Mouse (Mus musculus): ENCODE data around the gene Cfap100. TPM values are rescaled to one million over a fixed set of nuclear protein-coding genes. Genes with fewer than 3 reads are reported as not detected.
A peak's percentile ranks its signal among the peaks of the same experiment; 100 is the strongest.

The Cfap100 gene
- polyA plus RNA-seq, 1 experiment from 2014 or later, result 1.2 TPM

DNA sequence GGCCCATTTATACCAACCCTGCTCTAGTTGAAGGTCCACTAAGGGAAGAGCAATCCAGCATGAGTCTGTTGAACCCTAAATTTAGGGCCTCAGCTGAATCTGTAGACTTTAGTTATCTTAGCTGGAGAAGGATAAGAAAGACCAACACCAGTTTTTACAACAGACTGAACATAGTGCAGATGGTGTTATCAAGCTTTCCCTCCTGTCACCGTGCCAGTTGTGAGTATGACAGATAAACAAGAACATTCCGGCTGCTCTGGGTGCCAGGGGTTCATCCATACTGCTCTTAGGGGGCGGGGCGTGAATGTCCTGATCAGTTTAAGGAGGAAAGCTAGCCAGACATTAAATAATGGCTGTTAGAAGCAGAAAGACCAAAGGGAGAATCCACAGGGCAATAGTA lies 54.0 kb downstream of the Cfap100 start:
- WGBS, result 95% methylated on average over 4 of the region's 4 CpGs

DNA sequence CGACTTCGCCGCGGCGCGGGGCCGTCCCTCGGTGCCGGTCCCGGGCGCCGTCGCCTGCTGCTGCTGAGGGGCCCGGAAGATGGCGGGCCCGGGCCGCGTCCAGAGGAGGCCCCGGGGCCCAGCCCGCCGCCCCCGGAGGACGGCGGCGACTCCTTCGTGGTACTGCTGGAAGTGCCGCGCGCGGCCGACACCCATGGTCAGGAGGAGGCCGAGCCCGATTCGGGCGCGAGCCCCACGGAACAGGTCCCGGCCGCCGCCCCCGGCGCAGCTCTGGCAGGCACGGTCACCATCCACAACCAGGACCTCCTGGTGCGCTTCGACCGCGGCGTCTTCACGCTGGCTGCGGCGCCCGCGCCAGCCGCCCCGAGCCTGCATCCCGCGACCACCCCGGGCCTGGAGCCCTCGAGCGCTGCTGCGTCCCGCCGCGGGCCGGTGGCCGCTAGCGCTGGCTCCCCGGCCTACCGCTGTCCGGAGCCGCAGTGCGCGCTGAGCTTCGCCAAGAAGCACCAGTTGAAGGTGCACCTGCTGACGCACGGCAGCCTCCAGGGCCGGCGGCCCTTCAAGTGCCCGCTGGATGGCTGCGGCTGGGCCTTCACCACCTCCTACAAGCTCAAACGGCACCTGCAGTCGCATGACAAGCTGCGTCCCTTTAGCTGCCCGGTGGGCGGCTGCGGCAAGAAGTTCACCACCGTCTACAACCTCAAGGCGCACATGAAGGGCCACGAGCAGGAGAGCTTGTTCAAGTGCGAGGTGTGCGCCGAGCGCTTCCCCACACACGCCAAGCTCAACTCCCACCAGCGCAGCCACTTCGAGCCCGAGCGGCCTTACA lies 58.7 kb downstream of the Cfap100 start:
- Histone ChIP-seq H3K4me3 (peak overlapping the region; percentile 96), H3K36me3 (peaks cover 25% of the 10 kb centered on the region), H3K27me3 (no peaks in the 10 kb centered on the region), H3K4me1 (peaks cover 28% of the 10 kb centered on the region), H3K9ac (peak overlapping the region; percentile 88), H3K9me3 (no peaks in the 10 kb centered on the region), H3K27ac (peak overlapping the region; percentile 74), H3K4me2 (peak overlapping the region; percentile 98)
- peak; percentile 80 for ATAC-seq (ENCODE audit: insufficient number of reproducible peaks, insufficient read depth, low FRiP score, low TSS enrichment, low read depth)
- under 1% methylated on average over 95 of the region's 98 CpGs for WGBS

More for the DNA sequence above, 54.0 kb downstream of the Cfap100 start:
- no peak overlapping the region for H3K9ac ChIP-seq
- H3K4me1 ChIP-seq, result peaks cover 24% of the 10 kb centered on the region
- no peak overlapping the region for H3K4me2 ChIP-seq
- no peak overlapping the region for H3K4me3 ChIP-seq
- ATAC-seq (ENCODE audit: insufficient number of reproducible peaks, insufficient read depth, low FRiP score, low TSS enrichment, low read depth), result no peak
- no peak overlapping the region for H3K27ac ChIP-seq
- no peaks in the 10 kb centered on the region for H3K9me3 ChIP-seq
- no peaks in the 10 kb centered on the region for H3K27me3 ChIP-seq
- peaks cover 66% of the 10 kb centered on the region for H3K36me3 ChIP-seq

DNA sequence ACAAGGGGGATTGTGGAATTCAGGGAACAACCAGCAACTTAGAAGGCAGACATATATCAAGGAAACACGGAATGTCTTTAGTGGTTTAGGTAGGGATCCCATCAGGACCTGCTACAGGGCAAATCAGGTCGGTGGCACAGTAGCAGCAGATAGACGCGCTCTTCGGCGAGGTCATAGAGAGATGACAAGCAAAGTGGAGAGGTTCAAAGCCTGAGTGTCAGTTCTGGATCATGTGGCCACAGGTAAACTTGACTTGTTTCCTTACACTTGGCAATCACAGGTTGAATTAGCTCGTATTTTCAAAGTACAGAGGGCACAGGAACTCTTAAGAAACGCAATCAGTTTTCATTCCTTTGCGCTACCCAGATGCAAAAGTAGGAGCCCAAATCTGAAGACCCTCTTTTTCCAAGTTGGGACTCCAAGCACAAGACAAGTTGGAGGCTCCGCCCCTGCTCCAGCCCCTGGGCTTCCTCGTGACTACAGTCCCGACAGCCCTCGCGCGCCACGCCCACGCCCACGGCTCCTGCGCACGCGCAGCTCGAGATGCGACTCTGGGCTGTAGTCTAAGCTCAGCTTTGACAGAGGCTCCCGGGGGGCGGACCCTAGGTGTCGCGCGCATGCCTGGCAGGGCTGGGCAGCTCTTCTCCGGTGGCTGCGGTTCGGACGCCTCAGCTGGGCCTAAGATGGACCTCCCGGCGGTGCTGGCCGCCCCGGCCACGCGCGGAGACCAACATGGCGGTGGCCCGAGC lies 59.4 kb downstream of the Cfap100 start, which contains the start of gene Zxdc:
TSS of gene Zxdc (plus strand) at position 517 of the 749 bp plus-strand sequence.
- peaks cover 17% of the 10 kb centered on the region for H3K36me3 ChIP-seq
- no peaks in the 10 kb centered on the region for H3K27me3 ChIP-seq
- H3K4me1 ChIP-seq, result peaks cover 28% of the 10 kb centered on the region
- no peaks in the 10 kb centered on the region for H3K9me3 ChIP-seq
- peak within 1 kb of the TSS; percentile 96 for H3K4me3 ChIP-seq
- WGBS, result 6% methylated on average over 41 of the region's 41 CpGs
- peak within 1 kb of the TSS; percentile 88 for H3K9ac ChIP-seq
- peak within 1 kb of the TSS; percentile 74 for H3K27ac ChIP-seq
- peak; percentile 93 for ATAC-seq (ENCODE audit: insufficient number of reproducible peaks, insufficient read depth, low FRiP score, low TSS enrichment, low read depth)
- H3K4me2 ChIP-seq, result peak within 1 kb of the TSS; percentile 98

DNA sequence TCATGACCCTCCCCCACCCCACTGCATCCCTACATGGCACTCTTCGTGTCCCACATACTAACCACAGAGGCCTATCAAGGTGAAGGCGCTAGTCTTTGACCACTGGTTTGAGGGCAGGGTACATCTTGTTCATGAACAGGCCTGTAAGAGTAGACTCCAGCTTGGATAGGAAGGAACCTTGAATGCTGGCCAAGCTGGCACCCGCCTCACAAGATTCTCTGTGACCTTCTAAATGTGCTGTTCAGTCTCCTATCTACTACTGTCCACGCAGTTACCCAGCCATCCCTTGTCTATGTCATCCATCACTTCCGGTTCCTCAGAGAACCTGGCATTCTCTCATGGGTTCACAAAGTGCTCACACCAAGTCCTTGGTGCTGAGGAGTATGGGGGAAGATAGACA lies 65.3 kb downstream of the Cfap100 start:
- H3K27ac ChIP-seq, result no peak overlapping the region
- H3K9me3 ChIP-seq, result no peaks in the 10 kb centered on the region
- H3K4me1 ChIP-seq, result peaks cover 23% of the 10 kb centered on the region
- H3K36me3 ChIP-seq, result no peaks in the 10 kb centered on the region
- no peak overlapping the region for H3K9ac ChIP-seq
- no peaks in the 10 kb centered on the region for H3K27me3 ChIP-seq
- H3K4me3 ChIP-seq, result no peak overlapping the region
- ATAC-seq (ENCODE audit: insufficient number of reproducible peaks, insufficient read depth, low FRiP score, low TSS enrichment, low read depth), result no peak
- H3K4me2 ChIP-seq, result no peak overlapping the region
- 86% methylated on average over 5 of the region's 5 CpGs for WGBS

DNA sequence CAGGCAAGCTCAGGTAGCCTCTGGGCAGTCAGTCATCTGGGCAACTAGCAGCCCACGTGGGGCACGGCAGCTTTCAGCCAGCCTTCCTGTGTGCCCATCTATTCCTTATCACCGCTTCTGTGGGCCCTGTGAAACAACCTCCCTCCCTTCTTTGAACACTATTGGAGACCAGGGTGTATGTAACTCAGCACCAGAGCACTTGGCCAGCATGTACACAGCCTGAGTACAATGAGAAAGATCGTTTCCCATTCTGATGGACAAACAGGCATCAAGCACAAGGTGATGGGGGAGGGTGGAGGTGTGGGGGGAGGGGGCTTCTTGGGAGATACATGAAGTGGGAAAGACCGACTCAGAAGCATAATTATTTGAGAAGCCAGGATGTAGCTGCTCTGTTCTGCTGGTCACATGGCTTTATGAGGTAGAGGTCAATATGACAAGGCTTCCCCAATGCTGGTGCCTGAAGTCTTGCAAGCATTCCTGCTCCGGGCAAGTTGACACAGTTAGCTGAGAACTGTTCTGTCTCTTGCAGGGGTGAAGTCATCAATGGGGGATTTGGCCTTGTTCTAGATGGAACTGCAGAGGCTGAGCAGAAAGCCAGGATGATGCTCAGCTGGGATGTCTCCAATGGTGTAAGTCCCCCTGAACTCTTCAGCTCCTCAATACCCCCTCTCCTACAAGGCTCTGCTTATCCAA lies 67.5 kb downstream of the Cfap100 start:
- H3K4me1 ChIP-seq, result peaks cover 23% of the 10 kb centered on the region
- 91% methylated on average over 6 of the region's 6 CpGs for WGBS
- ATAC-seq (ENCODE audit: insufficient number of reproducible peaks, insufficient read depth, low FRiP score, low TSS enrichment, low read depth), result no peak
- peak overlapping the region; percentile 86 for H3K27ac ChIP-seq
- no peaks in the 10 kb centered on the region for H3K36me3 ChIP-seq
- H3K4me2 ChIP-seq, result no peak overlapping the region
- H3K27me3 ChIP-seq, result no peaks in the 10 kb centered on the region
- no peak overlapping the region for H3K4me3 ChIP-seq
- no peak overlapping the region for H3K9ac ChIP-seq
- no peaks in the 10 kb centered on the region for H3K9me3 ChIP-seq

DNA sequence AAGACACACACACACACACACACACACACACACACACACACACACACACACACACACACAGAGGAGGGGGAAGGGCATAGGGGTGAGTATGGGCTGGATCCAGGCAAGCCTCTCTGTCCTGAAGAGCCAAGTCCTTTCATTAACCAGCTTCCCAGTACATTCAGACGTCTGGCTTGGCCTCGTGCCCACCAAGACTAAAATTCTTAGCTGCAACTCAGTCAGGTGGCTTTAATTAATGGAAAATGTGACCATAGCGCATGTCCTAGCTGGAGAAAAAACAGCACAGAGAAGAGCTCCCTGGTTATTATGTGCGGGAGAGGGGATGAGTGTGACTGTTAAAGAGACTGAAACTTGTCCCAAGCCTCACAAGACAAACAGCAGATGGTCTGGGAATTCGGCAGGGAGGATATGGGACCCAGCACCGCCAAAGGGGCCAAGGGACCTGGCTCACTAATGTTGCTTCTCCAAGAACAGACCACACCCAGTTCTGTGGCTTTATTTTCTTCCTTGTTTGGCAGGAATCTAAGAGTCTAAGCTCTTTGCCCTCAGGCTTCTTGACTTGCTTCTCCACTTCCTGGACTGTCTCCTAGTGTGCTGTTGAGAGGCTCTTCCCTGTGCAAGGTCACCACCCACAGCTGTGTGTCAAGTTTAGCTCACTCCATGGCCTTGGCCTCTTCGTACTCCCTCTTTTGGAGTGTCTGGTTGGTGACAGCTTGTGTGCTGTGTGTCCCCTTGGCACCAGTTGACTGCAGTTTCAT lies 68.4 kb downstream of the Cfap100 start:
- H3K9me3 ChIP-seq, result no peaks in the 10 kb centered on the region
- WGBS, result 15% methylated on average over 7 of the region's 7 CpGs
- no peak overlapping the region for H3K9ac ChIP-seq
- H3K4me3 ChIP-seq, result no peak overlapping the region
- no peaks in the 10 kb centered on the region for H3K27me3 ChIP-seq
- H3K4me1 ChIP-seq, result peaks cover 23% of the 10 kb centered on the region
- ATAC-seq (ENCODE audit: insufficient number of reproducible peaks, insufficient read depth, low FRiP score, low TSS enrichment, low read depth), result peak; percentile 53
- H3K36me3 ChIP-seq, result no peaks in the 10 kb centered on the region
- peak overlapping the region; percentile 12; the same call in 1 of the 2 replicates for H3K4me2 ChIP-seq
- peak overlapping the region; percentile 86 for H3K27ac ChIP-seq

DNA sequence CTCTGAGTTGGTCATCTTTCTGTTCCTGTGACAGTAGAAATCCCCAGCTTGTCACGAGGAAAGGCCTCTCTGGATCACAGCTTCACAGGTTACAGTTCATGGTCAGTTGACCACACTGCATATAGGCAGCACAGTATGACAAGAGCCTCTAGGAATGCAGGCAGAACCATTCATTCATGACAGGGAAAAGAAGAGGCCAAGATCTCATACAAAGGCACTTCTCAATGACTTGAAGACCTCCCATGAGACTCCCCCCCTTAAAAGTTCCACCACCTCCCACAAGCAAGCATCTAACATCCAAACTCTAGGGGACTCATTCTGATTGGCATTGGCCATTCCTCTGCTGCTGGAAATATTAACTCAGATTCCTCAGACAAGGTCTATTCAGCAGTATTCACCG lies 69.2 kb downstream of the Cfap100 start:
- Histone ChIP-seq H3K36me3 (no peaks in the 10 kb centered on the region), H3K4me2 (0 out of 2 replicates have a peak overlapping the region, but pooled peaks have one; percentile 12), H3K9me3 (no peaks in the 10 kb centered on the region), H3K27me3 (no peaks in the 10 kb centered on the region), H3K9ac (no peak overlapping the region), H3K4me3 (no peak overlapping the region), H3K27ac (peak overlapping the region; percentile 86), H3K4me1 (peaks cover 23% of the 10 kb centered on the region)
- WGBS, result 74% methylated on average over 2 of the region's 2 CpGs
- ATAC-seq (ENCODE audit: insufficient number of reproducible peaks, insufficient read depth, low FRiP score, low TSS enrichment, low read depth), result no peak

DNA sequence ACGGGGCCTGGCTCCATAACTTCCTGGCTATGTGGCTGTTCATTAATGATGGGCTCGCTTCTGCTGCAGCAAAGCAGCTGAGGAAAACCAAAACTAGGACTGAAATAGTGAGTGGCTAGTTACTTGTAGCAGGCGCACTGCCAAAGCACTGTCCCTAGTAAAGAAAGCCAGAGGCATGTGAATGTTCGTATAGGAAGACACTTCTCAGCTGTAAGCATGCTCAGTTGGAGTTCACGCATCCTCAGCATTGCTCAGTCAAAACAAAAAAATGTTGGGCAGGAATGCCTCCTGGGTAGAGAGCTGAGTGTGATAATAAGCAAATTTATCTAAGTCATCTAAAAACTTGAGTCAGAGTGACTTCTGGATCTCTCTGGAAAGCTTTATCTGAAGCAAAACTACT lies 70.5 kb downstream of the Cfap100 start:
- Histone ChIP-seq H3K4me2 (no peak overlapping the region), H3K9ac (no peak overlapping the region), H3K27ac (no peak overlapping the region), H3K4me3 (no peak overlapping the region), H3K27me3 (no peaks in the 10 kb centered on the region), H3K36me3 (no peaks in the 10 kb centered on the region), H3K9me3 (no peaks in the 10 kb centered on the region), H3K4me1 (peaks cover 23% of the 10 kb centered on the region)
- WGBS, result 55% methylated on average over 5 of the region's 5 CpGs
- no peak for ATAC-seq (ENCODE audit: insufficient number of reproducible peaks, insufficient read depth, low FRiP score, low TSS enrichment, low read depth)

Other genes starting within 250 kb of the Cfap100 start
- not detected in 2 replicates for gene V1ra8, start 226.0 kb downstream of the Cfap100 start, polyA plus RNA-seq (2015; fragmentation: Nextera tagmentation; extraction: Ambion mirVana)
- not detected in 2 replicates for gene Vmn1r53, start 204.4 kb downstream of the Cfap100 start, polyA plus RNA-seq (2015; fragmentation: Nextera tagmentation; extraction: Ambion mirVana)
- not detected in 2 replicates for gene Vmn1r54, start 182.5 kb downstream of the Cfap100 start, polyA plus RNA-seq (2015; fragmentation: Nextera tagmentation; extraction: Ambion mirVana)
- not detected in 2 replicates for gene BC048671, start 127.6 kb downstream of the Cfap100 start, polyA plus RNA-seq (2015; fragmentation: Nextera tagmentation; extraction: Ambion mirVana)
- 2.3 and 3.0 TPM in 2 replicates for gene Chst13, start 103.6 kb downstream of the Cfap100 start, polyA plus RNA-seq (2015; fragmentation: Nextera tagmentation; extraction: Ambion mirVana)
- gene Uroc1, start 95.5 kb downstream of the Cfap100 start, polyA plus RNA-seq (2015; fragmentation: Nextera tagmentation; extraction: Ambion mirVana), result 0.30 TPM in 1 of 2 replicates, not detected in the other
- gene Zxdc, start 59.3 kb downstream of the Cfap100 start, polyA plus RNA-seq (2015; fragmentation: Nextera tagmentation; extraction: Ambion mirVana), result 8.2 and 8.9 TPM in 2 replicates
- 7.5 and 7.8 TPM in 2 replicates for gene Klf15, start 33.8 kb upstream of the Cfap100 start, polyA plus RNA-seq (2015; fragmentation: Nextera tagmentation; extraction: Ambion mirVana)
- 1.6 and 1.9 TPM in 2 replicates for gene Aldh1l1, start 57.6 kb upstream of the Cfap100 start, polyA plus RNA-seq (2015; fragmentation: Nextera tagmentation; extraction: Ambion mirVana)
- gene Slc41a3, start 175.9 kb upstream of the Cfap100 start, polyA plus RNA-seq (2015; fragmentation: Nextera tagmentation; extraction: Ambion mirVana), result 2.8 and 4.1 TPM in 2 replicates

Measured in embryonic facial prominence, embryonic 13.5 days (tissue).